Mouse (Mus musculus) cortical plate, adult 2 months (tissue): ENCODE data around the gene P3h4. TPM values are rescaled to one million over a fixed set of nuclear protein-coding genes. Genes with fewer than 3 reads are reported as not detected.
"Not testable (repeated sequence)": the region's sequence is repeated elsewhere in the genome, so short reads cannot be mapped to it uniquely, and the experiment has no call there.

Experiments used
- H3K27ac ChIP-seq: fragments of 200-500 bp; 2 replicates; pipeline ENCODE4 v1.5.1; 2012; ENCODE audit warnings: low read length, control low read depth, inconsistent platforms; ENCODE audit not compliant: insufficient read depth
- H3K4me1 ChIP-seq: fragments of 200-500 bp; 2 replicates; pipeline ENCODE4 v1.6.1; 2011; ENCODE audit warnings: low read length; ENCODE audit not compliant: control insufficient read depth, insufficient read depth
- H3K4me3 ChIP-seq: fragments of 200-500 bp; 2 replicates; pipeline ENCODE4 v1.5.1; 2011; ENCODE audit warnings: mild to moderate bottlenecking, low read length, control low read depth; ENCODE audit not compliant: insufficient read depth
- CTCF ChIP-seq: fragments of 200-500 bp; IDR thresholded peaks from 2 replicates; pipeline ENCODE4 v1.5.1; 2011; ENCODE audit warnings: mild to moderate bottlenecking, control low read depth, low read length; ENCODE audit not compliant: insufficient read depth; ENCODE audit errors: extremely low read depth
- POLR2A ChIP-seq: fragments of 200-500 bp; IDR thresholded peaks from 2 replicates; pipeline ENCODE4 v1.6.1; 2011; ENCODE audit warnings: mild to moderate bottlenecking, low read length, control low read depth; ENCODE audit not compliant: insufficient read depth; ENCODE audit errors: extremely low read depth
- polyA plus RNA-seq: library from polyadenylated mRNA; depleted of rRNA; stranded (reverse); fragments of >200 nt; gene quantifications from 2 replicates; pipeline ENCODE4 v1.2.3, GENCODE M21; 2012; rRNA removed

Gene P3h4
- polyA plus RNA-seq, 1 experiment: 15.3 TPM

DNA sequence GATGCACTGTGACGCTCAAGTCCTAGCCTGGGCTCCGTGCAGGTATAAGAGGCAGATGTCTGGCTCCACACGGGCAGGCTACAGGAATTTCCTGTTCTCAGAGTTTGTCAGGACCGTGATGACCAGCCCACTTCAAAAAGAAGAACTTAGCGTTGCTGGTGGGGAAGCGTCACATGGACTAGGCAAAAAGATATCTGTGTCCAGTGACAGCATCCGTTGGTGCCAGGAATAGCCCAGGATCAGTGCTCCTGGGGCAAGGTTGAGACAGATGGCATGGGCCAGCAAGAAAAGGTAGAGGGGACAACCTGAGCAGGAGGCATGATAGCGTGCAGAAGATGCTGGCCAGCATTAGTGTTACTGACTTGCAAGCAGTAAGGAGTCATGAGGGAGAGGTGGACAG is 44.8 kb downstream of the P3h4 start:
- no peak for TF ChIP-seq CTCF
- no peak for TF ChIP-seq POLR2A
- H3K27ac ChIP-seq: no peak overlapping the region
- no peak overlapping the region for H3K4me3 ChIP-seq
- peaks cover 6% of the 10 kb centered on the region for H3K4me1 ChIP-seq

DNA sequence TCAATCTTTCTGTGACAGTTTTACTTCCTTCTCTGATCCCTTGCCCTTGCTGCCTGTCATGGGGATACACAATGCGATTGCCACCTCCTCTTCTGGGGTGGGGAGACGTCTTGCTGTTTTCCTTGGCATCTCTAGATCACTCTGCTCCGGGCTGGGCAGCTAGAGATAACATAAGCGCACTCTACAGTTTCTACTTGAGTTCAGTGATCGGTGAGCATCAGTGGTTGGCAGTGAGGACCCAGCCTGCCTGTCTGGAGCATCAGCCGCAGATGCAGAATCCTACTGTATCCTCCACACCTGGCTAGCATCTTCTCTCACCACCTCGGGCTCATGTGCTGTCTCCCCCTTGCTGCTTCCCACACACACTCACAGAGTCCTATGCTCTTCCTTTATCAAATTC is 45.5 kb downstream of the P3h4 start:
- H3K27ac ChIP-seq: no peak overlapping the region
- TF ChIP-seq POLR2A (no peak), CTCF (no peak)
- peaks cover 6% of the 10 kb centered on the region for H3K4me1 ChIP-seq
- H3K4me3 ChIP-seq: no peak overlapping the region

DNA sequence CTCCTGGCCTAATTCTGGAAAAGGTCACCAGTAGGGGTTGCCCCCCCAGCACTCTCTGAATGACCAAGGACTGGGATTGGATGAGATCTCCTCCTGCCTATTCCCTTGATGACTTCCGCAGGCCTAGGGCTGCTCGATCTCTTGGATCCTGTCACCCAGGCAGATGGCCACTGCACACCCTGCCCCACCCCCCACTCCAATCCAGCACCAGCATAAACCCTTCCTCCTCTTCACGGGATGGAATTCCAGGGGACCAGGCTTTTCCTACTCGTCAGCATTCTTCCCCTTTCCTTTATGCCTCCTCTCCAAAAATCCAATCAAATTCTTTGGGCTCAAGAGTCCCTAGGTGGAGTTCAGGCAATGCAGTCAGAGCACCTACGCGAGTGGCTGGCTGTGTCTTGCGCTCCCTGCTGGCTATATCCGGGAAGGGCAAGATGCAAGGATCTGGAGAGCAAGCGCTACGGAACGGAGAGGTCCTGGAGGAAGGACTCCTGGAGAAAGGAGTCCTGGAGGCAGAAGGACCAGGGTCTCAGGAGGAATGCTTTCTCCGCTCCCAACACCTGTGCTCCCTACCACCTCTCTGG is 51.6 kb downstream of the P3h4 start:
- Histone ChIP-seq H3K4me3 (no peak overlapping the region), H3K4me1 (no peaks in the 10 kb centered on the region), H3K27ac (no peak overlapping the region)
- no peak for TF ChIP-seq POLR2A
- peak; percentile 68 for TF ChIP-seq CTCF

DNA sequence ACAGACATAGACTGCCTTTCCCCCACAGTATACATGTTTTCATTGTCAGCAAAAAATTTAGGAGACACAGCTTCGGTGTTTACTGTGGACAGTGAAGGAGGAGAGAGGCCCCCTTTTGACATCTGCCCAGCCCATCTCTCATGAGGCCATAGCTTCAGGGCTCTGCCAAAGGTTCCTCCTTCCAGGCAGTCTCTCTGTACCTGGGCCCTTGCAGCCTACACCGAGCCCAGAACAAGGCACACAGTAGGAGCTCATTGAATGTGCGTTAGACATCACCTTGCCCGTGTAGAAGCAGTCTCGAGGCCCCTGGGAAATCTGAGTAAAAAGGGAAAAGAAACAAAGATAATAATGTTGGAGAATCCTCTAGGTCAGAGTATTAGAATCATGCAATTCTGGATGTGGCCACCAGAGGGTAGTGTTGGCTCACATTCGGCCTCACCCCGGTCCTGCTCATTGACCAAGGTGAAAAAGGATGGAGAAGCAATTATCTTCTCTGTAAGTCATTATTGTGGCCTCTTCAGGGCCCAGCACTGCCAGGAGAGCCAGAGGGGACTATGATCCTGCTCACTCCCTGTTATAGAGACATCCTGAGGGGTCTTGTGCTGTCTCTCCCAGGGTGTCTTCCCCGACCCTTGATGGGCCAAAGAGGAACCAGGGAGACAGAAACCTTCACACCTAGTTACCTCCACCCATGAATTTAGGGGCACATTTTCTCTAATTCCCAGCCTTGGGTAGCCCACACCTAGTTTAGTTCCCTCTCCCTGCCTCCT is 52.2 kb downstream of the P3h4 start:
- H3K4me1 ChIP-seq: no peaks in the 10 kb centered on the region
- TF ChIP-seq CTCF: peak; percentile 96
- TF ChIP-seq POLR2A: no peak
- no peak overlapping the region for H3K27ac ChIP-seq
- no peak overlapping the region for H3K4me3 ChIP-seq

DNA sequence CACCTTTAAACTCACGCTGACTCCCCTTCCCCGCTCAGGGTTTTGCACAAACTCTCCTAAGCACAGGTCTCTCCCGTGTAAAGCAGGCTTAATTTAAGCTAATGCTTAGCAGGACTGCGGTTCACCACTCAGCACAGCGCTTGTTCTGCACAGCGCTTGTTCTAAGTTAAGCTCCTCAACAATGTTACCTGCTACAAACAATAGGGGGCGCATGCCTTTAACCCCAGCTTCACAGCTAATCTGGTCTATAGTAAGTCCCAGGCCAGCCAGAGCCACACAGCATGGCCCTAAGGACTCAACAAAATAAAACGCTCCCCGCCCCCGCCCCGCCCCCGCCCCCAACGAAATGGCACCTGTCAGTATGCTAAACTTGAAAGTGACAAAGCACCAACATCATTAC is 53.6 kb downstream of the P3h4 start:
- H3K4me3 ChIP-seq, H3K4me1 ChIP-seq, H3K27ac ChIP-seq: not testable (repeated sequence)

DNA sequence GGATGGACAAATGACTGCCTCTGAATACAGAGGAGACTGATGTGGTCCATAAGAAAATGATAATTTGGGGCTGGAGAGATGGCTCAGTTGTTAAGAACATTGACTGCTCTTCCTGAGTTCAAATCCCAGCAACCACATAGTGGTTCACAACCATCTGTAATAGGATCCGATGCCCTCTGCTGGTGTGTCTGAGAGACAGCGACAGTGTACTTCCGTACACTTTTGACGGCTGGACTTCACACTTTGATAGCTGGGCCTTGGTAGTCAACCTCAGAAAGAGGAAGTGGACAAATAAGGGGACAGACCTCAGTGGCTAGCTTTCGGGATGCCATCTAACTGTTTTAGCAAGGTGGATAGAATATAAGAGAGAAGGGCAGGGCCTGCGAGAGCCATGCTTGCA is 54.5 kb downstream of the P3h4 start:
- Histone ChIP-seq H3K4me1 (no peaks in the 10 kb centered on the region), H3K27ac (no peak overlapping the region), H3K4me3 (no peak overlapping the region)
- TF ChIP-seq POLR2A (no peak), CTCF (no peak)

Other genes starting within 250 kb of the P3h4 start
- 4.7 and 6.4 TPM in 2 replicates for gene Krt9, start 221.6 kb downstream of the P3h4 start, polyA plus RNA-seq
- not detected in 2 replicates for gene Krt14, start 207.3 kb downstream of the P3h4 start, polyA plus RNA-seq
- not detected in 2 replicates for gene Krt16, start 165.9 kb downstream of the P3h4 start, polyA plus RNA-seq
- 0.13 and 0.15 TPM in 2 replicates for gene Krt17, start 153.8 kb downstream of the P3h4 start, polyA plus RNA-seq
- gene Krt42, start 145.0 kb downstream of the P3h4 start, polyA plus RNA-seq: not detected in 2 replicates
- gene Eif1, start 95.0 kb downstream of the P3h4 start, polyA plus RNA-seq: 534 and 549 TPM in 2 replicates
- 0.33 TPM in 1 of 2 replicates, not detected in the other for gene Gast, start 80.4 kb downstream of the P3h4 start, polyA plus RNA-seq
- gene Hap1, start 58.7 kb downstream of the P3h4 start, polyA plus RNA-seq: 76.5 and 83.3 TPM in 2 replicates
- 40.9 and 48.2 TPM in 2 replicates for gene Jup, start 17.1 kb downstream of the P3h4 start, polyA plus RNA-seq
- 8.0 and 9.6 TPM in 2 replicates for gene Fkbp10, start 861 bp upstream of the P3h4 start, polyA plus RNA-seq
- gene Nt5c3b, start 27.0 kb upstream of the P3h4 start, polyA plus RNA-seq: 70.9 and 73.6 TPM in 2 replicates
- 0.52 and 0.55 TPM in 2 replicates for gene Klhl10, start 27.1 kb upstream of the P3h4 start, polyA plus RNA-seq
- 13.8 TPM in 2 replicates for gene Klhl11, start 57.9 kb upstream of the P3h4 start, polyA plus RNA-seq
- 87.1 and 94.6 TPM in 2 replicates for gene Acly, start 113.2 kb upstream of the P3h4 start, polyA plus RNA-seq
- 1.8 and 2.0 TPM in 2 replicates for gene Ttc25, start 130.8 kb upstream of the P3h4 start, polyA plus RNA-seq
- 396 and 492 TPM in 2 replicates for gene Cnp, start 160.1 kb upstream of the P3h4 start, polyA plus RNA-seq
- 19.6 and 20.9 TPM in 2 replicates for gene Nkiras2, start 204.4 kb upstream of the P3h4 start, polyA plus RNA-seq
- gene Dnajc7, start 205.3 kb upstream of the P3h4 start, polyA plus RNA-seq: 165 and 175 TPM in 2 replicates